Mouse (Mus musculus) brain, embryonic 14.5 days (tissue): ENCODE data around the gene Gm3164.
"Not testable (repeated sequence)": the region's sequence is repeated elsewhere in the genome, so short reads cannot be mapped to it uniquely, and the experiment has no call there.

Source experiments
- CTCF ChIP-seq: fragments of 200-500 bp; IDR thresholded peaks from 2 replicates; pipeline ENCODE4 v1.5.1; 2012; ENCODE audit warnings: inconsistent platforms, mild to moderate bottlenecking, moderate library complexity, borderline replicate concordance; ENCODE audit not compliant: insufficient read depth, insufficient read length; ENCODE audit errors: extremely low read depth
- POLR2A ChIP-seq: fragments of 200-500 bp; IDR thresholded peaks from 2 replicates; pipeline ENCODE4 v1.6.1; 2012; ENCODE audit warnings: mild to moderate bottlenecking, inconsistent platforms, borderline replicate concordance; ENCODE audit not compliant: poor library complexity, insufficient read depth, insufficient read length, severe bottlenecking; ENCODE audit errors: extremely low read depth

GRCm38 (mm10) chr14:4392841-4393530, 22.3 kb upstream of the Gm3164 start:
- not testable (repeated sequence) for TF ChIP-seq CTCF, POLR2A
